Mouse (Mus musculus) liver, embryonic 13.5 days (tissue): Measurements from ENCODE around the gene Mmp20. TPM values are rescaled to one million over a fixed set of nuclear protein-coding genes. Genes with fewer than 3 reads are reported as not detected.

Experiments used
- ATAC-seq: fragments of 200-750 bp; cut with Nextera tagmentation; 2 replicates; pipeline ENCODE4 v1.8.0; 2017; ENCODE audit warnings: low read depth, mild to moderate bottlenecking, moderate number of reproducible peaks, moderate library complexity
- DNase-seq: peaks from one replicate; pipeline ENCODE4 v3.0.0; 2022
- H3K27ac ChIP-seq: fragments of 300-500 bp; sonication (generic); 2 replicates; pipeline ENCODE4 v1.5.1; 2015; ENCODE audit warnings: moderate library complexity, mild to moderate bottlenecking, inconsistent platforms
- H3K27me3 ChIP-seq: fragments of 300-500 bp; sonication (generic); 2 replicates; pipeline ENCODE4 v1.6.1; 2015; ENCODE audit warnings: mild to moderate bottlenecking, inconsistent platforms
- H3K36me3 ChIP-seq: fragments of 300-500 bp; sonication (generic); 2 replicates; pipeline ENCODE4 v1.6.1; 2015; ENCODE audit warnings: mild to moderate bottlenecking, inconsistent platforms
- H3K4me1 ChIP-seq: fragments of 300-500 bp; sonication (generic); replicated peaks from 2 replicates; pipeline ENCODE4 v1.6.1; 2015; ENCODE audit warnings: inconsistent platforms
- H3K4me2 ChIP-seq: fragments of 300-500 bp; sonication (generic); 2 replicates; pipeline ENCODE4 v1.6.1; 2015; ENCODE audit warnings: inconsistent platforms, mild to moderate bottlenecking, moderate library complexity
- H3K4me3 ChIP-seq: fragments of 300-500 bp; sonication (generic); replicated peaks from 2 replicates; pipeline ENCODE4 v1.5.1; 2015; ENCODE audit warnings: mild to moderate bottlenecking, inconsistent platforms
- H3K9ac ChIP-seq: fragments of 300-500 bp; sonication (generic); 2 replicates; pipeline ENCODE4 v1.6.1; 2015; ENCODE audit warnings: mild to moderate bottlenecking, inconsistent platforms
- H3K9me3 ChIP-seq: fragments of 300-500 bp; sonication (generic); replicated peaks from 2 replicates; pipeline ENCODE4 v1.6.1; 2016; ENCODE audit warnings: inconsistent platforms
- WGBS: fragments of 180-500 bp; shearing (Covaris S2); methylation state at CpG from one replicate; pipeline ENCODE4 v1.1.7; 2015; ENCODE audit not compliant: insufficient replicate concordance; 5-methylcytosine and 5-hydroxymethylcytosine counted together
- polyA plus RNA-seq: library from polyadenylated mRNA; unstranded; fragments of >200 nt; fragmentation: Nextera tagmentation; extraction: Ambion mirVana; gene quantifications from 2 replicates; pipeline ENCODE4 v1.2.1, GENCODE M21; 2015

Gene Mmp20
- polyA plus RNA-seq, 1 experiment from 2014 or later: not detected

- Histone ChIP-seq H3K36me3 (no peaks in the 10 kb centered on the region), H3K4me3 (no peak overlapping the region), H3K4me2 (no peak overlapping the region), H3K27me3 (no peaks in the 10 kb centered on the region), H3K27ac (no peak overlapping the region), H3K9me3 (no peaks in the 10 kb centered on the region), H3K9ac (no peak overlapping the region), H3K4me1 (no peaks in the 10 kb centered on the region)
- ATAC-seq (no peak), DNase-seq (no peak)
- WGBS: 67% methylated on average over 3 of the region's 3 CpGs
Measured at GRCm38 (mm10) chr9:7693961-7694360, 65.9 kb downstream of the Mmp20 start.

GRCm38 (mm10) chr9:7695646-7696045, 67.6 kb downstream of the Mmp20 start:
- no peaks in the 10 kb centered on the region for H3K4me1 ChIP-seq
- H3K27me3 ChIP-seq: no peaks in the 10 kb centered on the region
- H3K9ac ChIP-seq: no peak overlapping the region
- H3K9me3 ChIP-seq: no peaks in the 10 kb centered on the region
- H3K4me3 ChIP-seq: no peak overlapping the region
- DNase-seq (no peak), ATAC-seq (no peak)
- H3K36me3 ChIP-seq: no peaks in the 10 kb centered on the region
- H3K4me2 ChIP-seq: no peak overlapping the region
- WGBS: 67% methylated on average over 3 of the region's 3 CpGs
- H3K27ac ChIP-seq: no peak overlapping the region

- ATAC-seq (no peak), DNase-seq (no peak)
- H3K9ac ChIP-seq: no peak overlapping the region
- no peak overlapping the region for H3K4me3 ChIP-seq
- no peak overlapping the region for H3K27ac ChIP-seq
- no peaks in the 10 kb centered on the region for H3K27me3 ChIP-seq
- no peaks in the 10 kb centered on the region for H3K4me1 ChIP-seq
- WGBS: 55% methylated on average over 6 of the region's 6 CpGs
- H3K4me2 ChIP-seq: no peak overlapping the region
- H3K36me3 ChIP-seq: no peaks in the 10 kb centered on the region
- H3K9me3 ChIP-seq: no peaks in the 10 kb centered on the region
Measured at GRCm38 (mm10) chr9:7708698-7709097, 80.7 kb downstream of the Mmp20 start.

- 58% methylated on average over 4 of the region's 4 CpGs for WGBS
- Histone ChIP-seq H3K9me3 (no peaks in the 10 kb centered on the region), H3K27ac (no peak overlapping the region), H3K36me3 (no peaks in the 10 kb centered on the region), H3K4me3 (no peak overlapping the region), H3K9ac (no peak overlapping the region), H3K4me1 (no peaks in the 10 kb centered on the region), H3K4me2 (no peak overlapping the region), H3K27me3 (no peaks in the 10 kb centered on the region)
- DNase-seq (no peak), ATAC-seq (no peak)
Measured at GRCm38 (mm10) chr9:7711196-7711595, 83.2 kb downstream of the Mmp20 start.

GRCm38 (mm10) chr9:7714062-7714907, 86.3 kb downstream of the Mmp20 start:
- WGBS: 17% methylated on average over 4 of the region's 4 CpGs

GRCm38 (mm10) chr9:7714908-7715175, 86.8 kb downstream of the Mmp20 start:
- no peaks in the 10 kb centered on the region for H3K36me3 ChIP-seq
- WGBS: 100% methylated on average over 1 of the region's 2 CpGs
- no peaks in the 10 kb centered on the region for H3K4me1 ChIP-seq
- ATAC-seq (no peak), DNase-seq (no peak)
- H3K4me2 ChIP-seq: no peak overlapping the region
- no peak overlapping the region for H3K27ac ChIP-seq
- no peak overlapping the region for H3K9ac ChIP-seq
- no peaks in the 10 kb centered on the region for H3K9me3 ChIP-seq
- H3K4me3 ChIP-seq: no peak overlapping the region
- no peaks in the 10 kb centered on the region for H3K27me3 ChIP-seq

More at GRCm38 (mm10) chr9:7714062-7714907, 86.3 kb downstream of the Mmp20 start:
- Histone ChIP-seq H3K4me3 (no peak overlapping the region), H3K36me3 (no peaks in the 10 kb centered on the region), H3K4me1 (no peaks in the 10 kb centered on the region), H3K27ac (no peak overlapping the region), H3K27me3 (no peaks in the 10 kb centered on the region), H3K4me2 (no peak overlapping the region), H3K9me3 (no peaks in the 10 kb centered on the region), H3K9ac (no peak overlapping the region)
- DNase-seq (peak; percentile 6), ATAC-seq (no peak)

- DNase-seq (no peak), ATAC-seq (no peak)
- no peak overlapping the region for H3K4me2 ChIP-seq
- no peak overlapping the region for H3K4me3 ChIP-seq
- no peak overlapping the region for H3K27ac ChIP-seq
- no peak overlapping the region for H3K9ac ChIP-seq
- no peaks in the 10 kb centered on the region for H3K9me3 ChIP-seq
- 63% methylated on average over 1 of the region's 1 CpGs for WGBS
- H3K27me3 ChIP-seq: no peaks in the 10 kb centered on the region
- H3K36me3 ChIP-seq: no peaks in the 10 kb centered on the region
- H3K4me1 ChIP-seq: no peaks in the 10 kb centered on the region
Measured at GRCm38 (mm10) chr9:7721543-7721942, 93.5 kb downstream of the Mmp20 start.

Other genes with a start within 250 kb of the Mmp20 start
- not detected in 2 replicates for gene Mmp1b, start 240.2 kb upstream of the Mmp20 start, polyA plus RNA-seq
- gene Mmp3, start 182.4 kb upstream of the Mmp20 start, polyA plus RNA-seq: not detected in 2 replicates
- not detected in 2 replicates for gene Mmp10, start 125.9 kb upstream of the Mmp20 start, polyA plus RNA-seq
- 1.8 and 2.3 TPM in 2 replicates for gene Mmp8, start 69.8 kb upstream of the Mmp20 start, polyA plus RNA-seq
- gene Mmp27, start 56.8 kb upstream of the Mmp20 start, polyA plus RNA-seq: 0.09 and 0.19 TPM in 2 replicates
- gene Mmp7, start 63.9 kb downstream of the Mmp20 start, polyA plus RNA-seq: not detected in 2 replicates
- gene Tmem123, start 135.8 kb downstream of the Mmp20 start, polyA plus RNA-seq: 39.1 and 53.4 TPM in 2 replicates
- gene Birc2, start 208.8 kb downstream of the Mmp20 start, polyA plus RNA-seq: 11.7 and 15.7 TPM in 2 replicates
- 4.8 and 5.7 TPM in 2 replicates for gene Birc3, start 245.0 kb downstream of the Mmp20 start, polyA plus RNA-seq